Mouse (Mus musculus): ENCODE results near the gene Syt16.

GRCm38 (mm10) chr12:74142147-74142546 lies 144.7 kb downstream of the Syt16 start:
- TF ChIP-seq CTCF (conservative IDR thresholded peaks at IDR 0.05; ENCODE audit: insufficient read depth, insufficient read length, low read depth, low read length) (no peak), POLR2A (IDR thresholded peaks at IDR 0.05; ENCODE audit: low read depth, low read length) (no peak)

All from kidney, adult 2 months (tissue).